In genomic region chr17:34026221-34026620, GRCm38 (mm10) we compare ENCODE assay signal across 9 mouse cellular contexts. TPM values are rescaled to one million over a fixed set of nuclear protein-coding genes. Genes with fewer than 3 reads are reported as not detected.
DNase-seq lines count a peak whose midpoint lies in the region; ATAC-seq and TF ChIP-seq lines count a peak whose summit lies in the region.
"Had no signal": no experiment of that assay in that cellular context is flagged by ENCODE, and none has a peak within 500 bp of the region (broad histone marks: within the 10 kb centered on the region; RNA-seq: fewer than 3 reads in every experiment).

No protein-coding gene starts in this region.

- ATAC-seq in forebrain, embryonic 14.5 days = no peak
- no peak for ATAC-seq in liver, postnatal 0 days

- H3K4me3 ChIP-seq in forebrain, embryonic 14.5 days (ENCODE audit: low read depth, low read length) = peak overlapping the region; percentile 76
- H3K4me3 ChIP-seq in liver, postnatal 0 days (ENCODE audit: low read depth, low read length) = no peak overlapping the region

- peak overlapping the region; percentile 95 for H3K4me2 ChIP-seq in forebrain, embryonic 14.5 days (ENCODE audit: low read length)
- peak overlapping the region; percentile 90 for H3K4me2 ChIP-seq in liver, postnatal 0 days (ENCODE audit: low read depth, low read length)

- peak; percentile 12 for DNase-seq in kidney, adult 11 months
- DNase-seq in kidney, postnatal 4 days = no peak
- DNase-seq in T-cell, adult 2 months (ENCODE audit: low spot score) = peak; percentile 50
- DNase-seq in forebrain, embryonic 14.5 days (ENCODE audit: low spot score) = no peak
- DNase-seq in liver, postnatal 0 days = no peak
- DNase-seq in adrenal gland, adult 8-10 months = no peak
- DNase-seq in retina, postnatal 1 day = no peak
- DNase-seq in left cerebral cortex, postnatal 4 days = no peak
- DNase-seq: heart, postnatal 4 days had no signal

- H3K9me3 ChIP-seq in forebrain, embryonic 14.5 days (replicated peaks; ENCODE audit: control insufficient read depth, low read length) = no peaks in the 10 kb centered on the region
- H3K9me3 ChIP-seq in liver, postnatal 0 days (ENCODE audit: low read length) = no peaks in the 10 kb centered on the region

- intact Hi-C loops in left cerebral cortex, postnatal 4 days (cut with DNase I) = no loop called here

- peaks cover 39% of the 10 kb centered on the region for H3K36me3 ChIP-seq in forebrain, embryonic 14.5 days (ENCODE audit: control insufficient read depth, insufficient read depth, low read length)
- peaks cover 35% of the 10 kb centered on the region for H3K36me3 ChIP-seq in liver, postnatal 0 days (replicated peaks; ENCODE audit: insufficient read depth, low read length)

- peaks cover 38% of the 10 kb centered on the region for H3K4me1 ChIP-seq in forebrain, embryonic 14.5 days (ENCODE audit: control insufficient read depth, insufficient read depth, low read length)
- H3K4me1 ChIP-seq in liver, postnatal 0 days (ENCODE audit: insufficient read depth) = peaks cover 50% of the 10 kb centered on the region

- H3K27ac ChIP-seq in forebrain, embryonic 14.5 days (ENCODE audit: low read depth, low read length) = peak overlapping the region; percentile 98
- H3K27ac ChIP-seq in liver, postnatal 0 days (ENCODE audit: low read depth) = no peak overlapping the region

- no peak for TF ChIP-seq EP300 in liver, postnatal 0 days (IDR thresholded peaks at IDR 0.05; ENCODE audit: low read depth)

- 8% methylated on average over 2 of the region's 2 CpGs for WGBS in forebrain, embryonic 14.5 days
- 39% methylated on average over 2 of the region's 2 CpGs for WGBS in liver, postnatal 0 days (ENCODE audit: insufficient replicate concordance)

- TF ChIP-seq CTCF in liver, postnatal 0 days (IDR thresholded peaks at IDR 0.05; ENCODE audit: low read depth) = no peak

- peak overlapping the region; percentile 78 for H3K9ac ChIP-seq in forebrain, embryonic 14.5 days (ENCODE audit: low read length)
- H3K9ac ChIP-seq in liver, postnatal 0 days (replicated peaks) = no peak overlapping the region

- no peaks in the 10 kb centered on the region for H3K27me3 ChIP-seq in forebrain, embryonic 14.5 days (replicated peaks; ENCODE audit: control insufficient read depth, insufficient read depth, low read length)
- H3K27me3 ChIP-seq in liver, postnatal 0 days (ENCODE audit: insufficient read depth, low read length) = no peaks in the 10 kb centered on the region

RNA-seq across cellular contexts. Expression of gene H2-Ke6, which starts 1.6 kb away (rescaled TPM):
- 60.2 and 75.4 TPM in 2 replicates for polyA plus RNA-seq in forebrain, embryonic 14.5 days (2014; fragmentation: Nextera tagmentation; extraction: Ambion mirVana)
- polyA plus RNA-seq in liver, postnatal 0 days (2015; fragmentation: Nextera tagmentation; extraction: Ambion mirVana) = 49.1 and 51.6 TPM in 2 replicates
- total RNA-seq in adrenal gland, adult 8-10 months (2022) = 100 to 1,000 TPM; 249 to 289 (median 271) TPM
- 10 to 100 TPM; 41.6 to 45.2 TPM for total RNA-seq in left cerebral cortex, postnatal 4 days (2021)

RNA-seq across cellular contexts. Expression of gene Ring1, which starts 1.7 kb away (rescaled TPM):
- polyA plus RNA-seq in forebrain, embryonic 14.5 days (2014; fragmentation: Nextera tagmentation; extraction: Ambion mirVana) = 6.7 and 7.4 TPM in 2 replicates
- polyA plus RNA-seq in liver, postnatal 0 days (2015; fragmentation: Nextera tagmentation; extraction: Ambion mirVana) = 6.0 and 7.1 TPM in 2 replicates
- total RNA-seq in adrenal gland, adult 8-10 months (2022) = 10 to 100 TPM; 42.7 to 84.4 (median 60.7) TPM
- 10 to 100 TPM; 23.6 to 28.2 TPM for total RNA-seq in left cerebral cortex, postnatal 4 days (2021)

RNA-seq across cellular contexts. Expression of gene Slc39a7, which starts 5.3 kb away (rescaled TPM):
- polyA plus RNA-seq in forebrain, embryonic 14.5 days (2014; fragmentation: Nextera tagmentation; extraction: Ambion mirVana) = 78.3 and 84.1 TPM in 2 replicates
- 41.3 and 43.4 TPM in 2 replicates for polyA plus RNA-seq in liver, postnatal 0 days (2015; fragmentation: Nextera tagmentation; extraction: Ambion mirVana)
- 100 to 1,000 TPM; 176 to 248 (median 200) TPM for total RNA-seq in adrenal gland, adult 8-10 months (2022)
- 10 to 100 TPM; 96.3 to 98.7 TPM for total RNA-seq in left cerebral cortex, postnatal 4 days (2021)

RNA-seq across cellular contexts. Expression of gene Rxrb, which starts 5.4 kb away (rescaled TPM):
- 21.4 and 27.7 TPM in 2 replicates for polyA plus RNA-seq in forebrain, embryonic 14.5 days (2014; fragmentation: Nextera tagmentation; extraction: Ambion mirVana)
- polyA plus RNA-seq in liver, postnatal 0 days (2015; fragmentation: Nextera tagmentation; extraction: Ambion mirVana) = 16.2 and 16.4 TPM in 2 replicates
- total RNA-seq in adrenal gland, adult 8-10 months (2022) = 10 to 100 TPM; 54.8 to 70.9 (median 62.7) TPM
- total RNA-seq in left cerebral cortex, postnatal 4 days (2021) = 10 to 100 TPM; 80.7 to 84.9 TPM

RNA-seq across cellular contexts. Expression of gene Col11a2, which starts 13.0 kb away (rescaled TPM):
- polyA plus RNA-seq in forebrain, embryonic 14.5 days (2014; fragmentation: Nextera tagmentation; extraction: Ambion mirVana) = 0.95 and 1.6 TPM in 2 replicates
- 0.21 and 0.47 TPM in 2 replicates for polyA plus RNA-seq in liver, postnatal 0 days (2015; fragmentation: Nextera tagmentation; extraction: Ambion mirVana)
- 1 to 10 TPM in 3 of 4 experiments, under 1 TPM in 1; 0.55 to 1.7 (median 1.4) TPM for total RNA-seq in adrenal gland, adult 8-10 months (2022)
- 1 to 10 TPM; 6.8 to 9.8 TPM for total RNA-seq in left cerebral cortex, postnatal 4 days (2021)

Comparison
In these comparisons a context has a peak if more than half of its experiments do, and no peak if none do; other contexts are left out.
1. DNase-seq: peak in kidney, adult 11 months (single experiment) and T-cell, adult 2 months (single experiment); none in kidney, postnatal 4 days (0 of 2), forebrain, embryonic 14.5 days (single experiment), liver, postnatal 0 days (single experiment), adrenal gland, adult 8-10 months (single experiment), retina, postnatal 1 day (single experiment) and left cerebral cortex, postnatal 4 days (single experiment).
2. RNA of gene H2-Ke6, which starts 1.6 kb away (total RNA-seq): 249 to 289 TPM in adrenal gland, adult 8-10 months; 41.6 to 45.2 TPM in left cerebral cortex, postnatal 4 days; every median in the first group is over 4 times any median in the second.